Mouse (Mus musculus) neural tube, embryonic 12.5 days (tissue): ENCODE measurements around the gene Gm49322. TPM values are rescaled to one million over a fixed set of nuclear protein-coding genes. Genes with fewer than 3 reads are reported as not detected.

ENCODE experiments used
- ATAC-seq: fragments of 200-750 bp; cut with Nextera tagmentation; 2 replicates; pipeline ENCODE4 v1.8.0; 2017; ENCODE audit warnings: low read depth, mild to moderate bottlenecking, moderate TSS enrichment, moderate library complexity; ENCODE audit not compliant: low FRiP score
- H3K27ac ChIP-seq: fragments of 300-500 bp; sonication (generic); 2 replicates; pipeline ENCODE4 v1.5.1; 2016
- H3K27me3 ChIP-seq: fragments of 300-500 bp; sonication (generic); replicated peaks from 2 replicates; pipeline ENCODE4 v1.6.1; 2016; ENCODE audit warnings: mild to moderate bottlenecking
- H3K36me3 ChIP-seq: fragments of 300-500 bp; sonication (generic); 2 replicates; pipeline ENCODE4 v1.6.1; 2016; ENCODE audit warnings: mild to moderate bottlenecking
- H3K4me1 ChIP-seq: fragments of 300-500 bp; sonication (generic); 2 replicates; pipeline ENCODE4 v1.6.1; 2016
- H3K4me2 ChIP-seq: fragments of 300-500 bp; sonication (generic); replicated peaks from 2 replicates; pipeline ENCODE4 v1.6.1; 2016; ENCODE audit warnings: mild to moderate bottlenecking
- H3K4me3 ChIP-seq: fragments of 300-500 bp; sonication (generic); 2 replicates; pipeline ENCODE4 v1.5.1; 2016
- H3K9ac ChIP-seq: fragments of 300-500 bp; sonication (generic); 2 replicates; pipeline ENCODE4 v1.6.1; 2016; ENCODE audit warnings: mild to moderate bottlenecking
- H3K9me3 ChIP-seq: fragments of 300-500 bp; sonication (generic); 2 replicates; pipeline ENCODE4 v1.6.1; 2016; ENCODE audit warnings: mild to moderate bottlenecking
- WGBS: fragments of 180-500 bp; shearing (Covaris S2); methylation state at CpG from one replicate; pipeline ENCODE4 v1.1.7; 2016; 5-methylcytosine and 5-hydroxymethylcytosine counted together
- microRNA-seq: library from miRNA; unstranded; fragments of <30 nt; microRNA quantifications from one replicate; pipeline ENCODE4, GENCODE M21; 2017
- polyA plus RNA-seq: library from polyadenylated mRNA; unstranded; fragments of >200 nt; fragmentation: Nextera tagmentation; extraction: Ambion mirVana; gene quantifications from 2 replicates; pipeline ENCODE4 v1.2.1, GENCODE M21; 2016

Gm49322 gene
- polyA plus RNA-seq, 1 experiment from 2014 or later = 6.0 TPM

DNA sequence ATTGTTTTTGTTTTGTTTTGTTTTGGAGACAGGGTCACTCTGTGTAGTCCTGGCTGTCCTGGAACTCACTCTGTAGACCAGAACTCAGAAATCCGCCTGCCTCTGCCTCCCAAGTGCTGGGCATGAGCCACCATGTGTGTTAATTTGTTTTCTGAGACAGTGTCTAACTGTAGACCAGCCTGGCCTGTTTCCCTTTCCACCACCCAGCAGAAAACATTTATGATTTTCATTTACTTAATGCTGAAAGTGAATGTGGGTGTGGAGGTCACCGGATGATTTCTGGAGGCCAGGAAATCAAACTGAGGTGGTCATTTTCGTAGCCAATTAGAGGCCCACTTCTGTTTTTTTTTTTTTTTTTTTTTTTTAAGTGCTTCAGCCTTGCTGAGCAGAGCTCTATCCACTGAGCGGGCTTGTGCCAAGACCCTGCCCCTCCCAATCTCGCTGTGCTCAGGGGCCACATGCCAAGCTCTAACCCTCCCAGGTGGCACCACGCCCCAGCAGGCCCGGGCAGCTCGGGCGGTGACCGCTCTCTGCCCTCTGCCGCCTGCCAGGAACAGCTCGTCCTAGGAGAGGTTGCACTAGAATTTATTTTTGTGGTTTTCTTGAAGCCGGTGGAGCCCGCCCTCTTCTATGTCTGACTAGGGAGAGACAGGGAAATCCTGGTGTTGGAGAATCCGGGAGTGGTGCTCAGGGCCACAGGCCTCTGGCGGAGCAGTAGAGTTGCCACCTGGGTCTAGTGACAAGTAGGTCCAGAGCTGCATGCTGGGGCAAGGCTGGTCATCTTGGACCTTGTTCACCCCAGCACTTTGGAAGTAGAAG, 58.6 kb downstream of the Gm49322 start:
- 47% methylated on average over 16 of the region's 16 CpGs for WGBS
- peaks cover 42% of the 10 kb centered on the region for H3K36me3 ChIP-seq
- ATAC-seq = no peak
- H3K4me2 ChIP-seq = peak overlapping the region; percentile 16; the same call in 1 of the 2 replicates
- no peaks in the 10 kb centered on the region for H3K27me3 ChIP-seq
- no peak overlapping the region for H3K27ac ChIP-seq
- H3K4me3 ChIP-seq = no peak overlapping the region
- peaks cover 21% of the 10 kb centered on the region for H3K4me1 ChIP-seq
- H3K9me3 ChIP-seq = no peaks in the 10 kb centered on the region
- H3K9ac ChIP-seq = no peak overlapping the region

DNA sequence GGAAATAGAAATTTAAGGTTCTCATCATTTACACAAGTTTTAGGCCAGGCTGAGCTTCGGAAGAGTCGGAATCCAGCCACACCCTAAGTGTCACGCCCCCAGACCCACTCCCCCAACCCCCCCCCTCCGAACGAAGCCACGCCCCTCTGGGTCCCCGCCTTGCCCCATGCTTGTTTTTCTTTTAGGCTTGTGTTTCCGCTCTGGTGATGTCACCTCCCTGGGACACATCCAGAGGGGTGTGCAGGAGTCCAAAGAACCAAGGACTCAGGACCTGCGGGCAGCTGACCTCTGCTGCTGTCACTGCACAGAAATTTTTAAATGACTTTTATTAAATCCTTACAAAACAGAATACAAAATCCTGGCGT, 59.2 kb downstream of the Gm49322 start:
- 18% methylated on average over 10 of the region's 10 CpGs for WGBS
- no peaks in the 10 kb centered on the region for H3K27me3 ChIP-seq
- H3K27ac ChIP-seq = no peak overlapping the region
- peak overlapping the region; percentile 16; the same call in 1 of the 2 replicates for H3K4me2 ChIP-seq
- H3K9me3 ChIP-seq = no peaks in the 10 kb centered on the region
- ATAC-seq = no peak
- H3K36me3 ChIP-seq = peaks cover 48% of the 10 kb centered on the region
- peaks cover 21% of the 10 kb centered on the region for H3K4me1 ChIP-seq
- H3K9ac ChIP-seq = no peak overlapping the region
- no peak overlapping the region for H3K4me3 ChIP-seq

Small RNA genes within 50 kb of the gene (microRNA-seq; reads per million reads assigned to microRNA genes)
- not detected for gene Mir6912

Other genes with a start within 250 kb of the Gm49322 start
- 0.29 and 0.49 TPM in 2 replicates for gene Plk5, start 249.6 kb upstream of the Gm49322 start, polyA plus RNA-seq
- gene Mex3d, start 218.4 kb upstream of the Gm49322 start, polyA plus RNA-seq = 23.6 and 26.5 TPM in 2 replicates
- 304 and 314 TPM in 2 replicates for gene Mbd3, start 206.5 kb upstream of the Gm49322 start, polyA plus RNA-seq
- gene Uqcr11, start 199.2 kb upstream of the Gm49322 start, polyA plus RNA-seq = 436 and 478 TPM in 2 replicates
- gene Tcf3, start 172.4 kb upstream of the Gm49322 start, polyA plus RNA-seq = 156 and 166 TPM in 2 replicates
- gene Onecut3, start 111.2 kb upstream of the Gm49322 start, polyA plus RNA-seq = 1.0 and 1.2 TPM in 2 replicates
- 1.0 TPM in 2 replicates for gene Atp8b3, start 66.9 kb upstream of the Gm49322 start, polyA plus RNA-seq
- gene Rexo1, start 44.5 kb upstream of the Gm49322 start, polyA plus RNA-seq = 35.6 and 35.9 TPM in 2 replicates
- 7.3 and 7.5 TPM in 2 replicates for gene Klf16, start 28.7 kb upstream of the Gm49322 start, polyA plus RNA-seq
- 126 and 127 TPM in 2 replicates for gene Abhd17a, start 15.7 kb upstream of the Gm49322 start, polyA plus RNA-seq
- gene Scamp4, start 3.1 kb upstream of the Gm49322 start, polyA plus RNA-seq = 60.8 and 63.9 TPM in 2 replicates
- 5.4 and 6.7 TPM in 2 replicates for gene Adat3, start 3.1 kb upstream of the Gm49322 start, polyA plus RNA-seq
- gene Csnk1g2, start 16.8 kb downstream of the Gm49322 start, polyA plus RNA-seq = 173 and 192 TPM in 2 replicates
- gene Btbd2, start 51.0 kb downstream of the Gm49322 start, polyA plus RNA-seq = 92.8 and 100 TPM in 2 replicates
- 86.5 and 88.5 TPM in 2 replicates for gene Mknk2, start 72.1 kb downstream of the Gm49322 start, polyA plus RNA-seq
- 59.4 and 61.5 TPM in 2 replicates for gene Mob3a, start 96.0 kb downstream of the Gm49322 start, polyA plus RNA-seq
- 28.6 and 29.3 TPM in 2 replicates for gene Izumo4, start 96.2 kb downstream of the Gm49322 start, polyA plus RNA-seq
- gene Ap3d1, start 136.2 kb downstream of the Gm49322 start, polyA plus RNA-seq = 93.9 and 95.1 TPM in 2 replicates
- 26.3 and 26.5 TPM in 2 replicates for gene Dot1l, start 149.2 kb downstream of the Gm49322 start, polyA plus RNA-seq
- gene Sf3a2, start 192.2 kb downstream of the Gm49322 start, polyA plus RNA-seq = 66.8 and 72.4 TPM in 2 replicates
- 155 TPM in 2 replicates for gene Plekhj1, start 192.6 kb downstream of the Gm49322 start, polyA plus RNA-seq
- not detected in 2 replicates for gene Amh, start 199.2 kb downstream of the Gm49322 start, polyA plus RNA-seq
- 1.4 and 1.6 TPM in 2 replicates for gene Jsrp1, start 207.5 kb downstream of the Gm49322 start, polyA plus RNA-seq
- gene Oaz1, start 220.6 kb downstream of the Gm49322 start, polyA plus RNA-seq = 1,342 and 1,429 TPM in 2 replicates
- 0.65 and 1.3 TPM in 2 replicates for gene Lingo3, start 238.0 kb downstream of the Gm49322 start, polyA plus RNA-seq
- gene Lsm7, start 249.2 kb downstream of the Gm49322 start, polyA plus RNA-seq = 265 and 274 TPM in 2 replicates
- 51.2 and 51.3 TPM in 2 replicates for gene Sppl2b, start 249.3 kb downstream of the Gm49322 start, polyA plus RNA-seq